Mouse (Mus musculus) neural tube, embryonic 13.5 days (tissue): ENCODE measurements around the gene Anks1. TPM values are rescaled to one million over a fixed set of nuclear protein-coding genes. Genes with fewer than 3 reads are reported as not detected.

Source experiments
- ATAC-seq: fragments of 200-750 bp; cut with Nextera tagmentation; 2 replicates; pipeline ENCODE4 v1.8.0; 2017; ENCODE audit warnings: low read depth, mild to moderate bottlenecking, moderate TSS enrichment, moderate library complexity
- H3K27ac ChIP-seq: fragments of 300-500 bp; sonication (generic); replicated peaks from 2 replicates; pipeline ENCODE4 v1.5.1; 2015; ENCODE audit warnings: moderate library complexity, mild to moderate bottlenecking, inconsistent platforms
- H3K27me3 ChIP-seq: fragments of 300-500 bp; sonication (generic); 2 replicates; pipeline ENCODE4 v1.6.1; 2015; ENCODE audit warnings: mild to moderate bottlenecking, inconsistent platforms
- H3K36me3 ChIP-seq: fragments of 300-500 bp; sonication (generic); 2 replicates; pipeline ENCODE4 v1.6.1; 2015; ENCODE audit warnings: mild to moderate bottlenecking, inconsistent platforms
- H3K4me1 ChIP-seq: fragments of 300-500 bp; sonication (generic); replicated peaks from 2 replicates; pipeline ENCODE4 v1.6.1; 2015; ENCODE audit warnings: inconsistent platforms
- H3K4me2 ChIP-seq: fragments of 300-500 bp; sonication (generic); 2 replicates; pipeline ENCODE4 v1.6.1; 2015; ENCODE audit warnings: inconsistent platforms, mild to moderate bottlenecking, moderate library complexity
- H3K4me3 ChIP-seq: fragments of 300-500 bp; sonication (generic); 2 replicates; pipeline ENCODE4 v1.5.1; 2015; ENCODE audit warnings: mild to moderate bottlenecking, inconsistent platforms
- H3K9ac ChIP-seq: fragments of 300-500 bp; sonication (generic); 2 replicates; pipeline ENCODE4 v1.6.1; 2015; ENCODE audit warnings: moderate library complexity, mild to moderate bottlenecking, inconsistent platforms
- H3K9me3 ChIP-seq: fragments of 300-500 bp; sonication (generic); 2 replicates; pipeline ENCODE4 v1.6.1; 2016; ENCODE audit warnings: inconsistent platforms
- whole genome bisulfite sequencing: fragments of 180-500 bp; shearing (Covaris S2); methylation state at CpG from one replicate; pipeline ENCODE4 v1.1.7; 2015; 5-methylcytosine and 5-hydroxymethylcytosine counted together
- polyA plus RNA-seq: library from polyadenylated mRNA; unstranded; fragments of >200 nt; fragmentation: Nextera tagmentation; extraction: Ambion mirVana; gene quantifications from 2 replicates; pipeline ENCODE4 v1.2.1, GENCODE M21; 2015

Gene Anks1
- polyA plus RNA-seq: 61.9 and 67.9 TPM in 2 replicates

DNA sequence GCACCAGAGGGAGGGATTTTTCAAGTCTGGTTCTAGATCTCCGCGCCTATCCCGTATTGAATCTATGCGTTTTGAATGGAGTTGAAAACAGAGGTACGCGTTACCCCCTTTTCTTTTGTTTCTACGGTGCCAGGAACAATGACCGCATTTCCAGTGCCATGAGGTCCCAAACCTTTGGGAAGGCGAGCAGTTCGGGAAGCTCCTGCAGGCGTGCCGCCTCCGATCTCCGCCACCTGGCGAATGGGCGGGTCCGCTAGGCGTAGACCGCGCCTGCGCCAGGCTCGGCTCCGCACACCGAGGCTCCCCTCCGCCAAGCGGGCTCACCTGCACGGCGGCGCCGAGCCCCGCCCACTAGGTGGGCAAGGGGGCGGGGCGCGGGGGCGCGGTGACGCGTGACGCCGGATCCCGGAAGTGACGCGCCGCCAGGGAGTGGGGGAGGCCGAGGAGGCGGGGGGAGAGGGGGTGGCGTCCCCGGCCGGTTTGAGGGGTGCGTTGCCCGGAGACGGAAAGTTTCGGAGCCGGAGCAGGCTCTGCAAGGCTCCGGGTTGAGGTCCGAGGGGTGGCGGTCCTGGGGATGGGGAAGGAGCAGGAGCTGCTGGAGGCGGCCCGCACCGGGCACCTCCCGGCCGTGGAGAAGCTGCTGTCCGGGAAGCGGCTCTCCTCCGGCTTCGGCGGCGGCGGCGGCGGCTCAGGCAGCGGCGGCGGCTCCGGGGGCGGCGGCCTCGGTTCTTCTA lies at the start of gene Anks1:
Gene Anks1, plus strand, starts transcription at position 419 of the 734 bp plus-strand sequence.
- Histone ChIP-seq H3K4me1 (peaks cover 48% of the 10 kb centered on the region), H3K36me3 (peaks cover 11% of the 10 kb centered on the region), H3K4me2 (peak within 1 kb of the TSS; percentile 93), H3K27me3 (no peaks in the 10 kb centered on the region), H3K27ac (peak within 1 kb of the TSS; percentile 92), H3K4me3 (peak within 1 kb of the TSS; percentile 77), H3K9ac (peak within 1 kb of the TSS; percentile 90), H3K9me3 (no peaks in the 10 kb centered on the region)
- under 1% methylated on average over 75 of the region's 78 CpGs for WGBS
- ATAC-seq: peak; percentile 86

DNA sequence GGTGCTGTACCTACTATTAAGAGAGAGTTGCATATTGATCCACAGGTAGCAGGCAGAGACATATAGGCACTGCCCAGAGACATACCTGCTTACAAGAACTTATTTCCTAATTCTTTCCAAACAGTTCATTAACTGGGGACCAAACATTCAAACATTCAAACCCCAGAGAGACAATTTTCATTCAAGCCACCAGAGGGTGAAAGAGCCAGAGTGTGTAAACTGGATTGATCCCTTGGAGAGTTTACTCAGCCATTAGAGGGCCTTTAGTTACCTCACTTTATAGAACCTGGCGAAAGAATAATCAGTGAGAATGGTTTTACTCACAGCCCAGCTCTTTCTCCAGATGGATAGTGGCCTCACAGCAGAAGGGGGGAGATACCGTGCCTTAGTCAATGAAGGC lies 43.6 kb upstream of the Anks1 start:
- no peaks in the 10 kb centered on the region for H3K27me3 ChIP-seq
- H3K4me2 ChIP-seq: no peak overlapping the region
- no peak overlapping the region for H3K27ac ChIP-seq
- no peaks in the 10 kb centered on the region for H3K36me3 ChIP-seq
- peaks cover 9% of the 10 kb centered on the region; the same call in 1 of the 2 replicates for H3K4me1 ChIP-seq
- no peak overlapping the region for H3K9ac ChIP-seq
- no peak overlapping the region for H3K4me3 ChIP-seq
- no peaks in the 10 kb centered on the region for H3K9me3 ChIP-seq
- WGBS: 65% methylated on average over 2 of the region's 2 CpGs
- ATAC-seq: no peak

DNA sequence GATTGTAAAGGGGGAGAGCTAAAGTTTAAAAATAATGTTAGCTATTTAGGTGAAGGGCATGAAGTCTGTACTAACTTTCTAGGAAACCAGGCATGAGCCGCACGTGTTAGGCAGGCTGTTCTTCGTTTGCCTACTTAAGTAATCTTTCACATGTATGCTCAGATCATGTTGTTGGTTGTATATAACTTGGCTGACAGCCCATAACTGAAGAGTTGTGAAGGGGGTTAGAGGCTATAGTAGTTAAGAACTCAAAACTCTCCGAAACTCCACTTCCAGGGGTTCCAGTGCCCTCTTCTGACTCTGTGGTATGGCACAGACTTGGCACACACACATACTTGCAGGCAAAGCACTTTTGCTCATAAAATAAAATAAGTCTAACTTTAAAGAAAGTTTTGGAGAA lies 42.4 kb upstream of the Anks1 start:
- 93% methylated on average over 4 of the region's 4 CpGs for WGBS

DNA sequence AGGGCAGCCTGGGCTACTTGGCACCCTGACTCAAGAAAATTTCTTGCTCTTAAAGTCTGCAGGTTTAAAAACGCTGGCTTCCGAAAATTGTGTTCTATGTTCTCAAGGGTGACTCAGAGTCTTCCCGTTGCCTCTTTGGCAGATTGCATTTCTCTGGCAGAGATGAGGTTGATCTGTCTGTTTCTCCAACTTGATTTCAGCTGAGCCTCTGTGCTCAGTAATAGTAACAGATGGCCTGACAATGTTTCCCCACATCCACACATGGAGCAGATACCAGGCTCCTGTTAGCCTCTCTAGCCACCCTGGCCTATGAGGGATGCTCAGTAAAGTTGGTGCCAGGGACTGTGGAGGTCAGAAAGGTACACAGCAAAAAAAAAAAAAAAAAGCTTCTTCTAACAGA lies 37.3 kb upstream of the Anks1 start:
- Histone ChIP-seq H3K27me3 (no peaks in the 10 kb centered on the region), H3K4me3 (no peak overlapping the region), H3K4me2 (no peak overlapping the region), H3K9me3 (no peaks in the 10 kb centered on the region), H3K36me3 (no peaks in the 10 kb centered on the region), H3K4me1 (no peaks in the 10 kb centered on the region), H3K27ac (no peak overlapping the region), H3K9ac (no peak overlapping the region)
- 93% methylated on average over 3 of the region's 3 CpGs for WGBS
- no peak for ATAC-seq

More for the DNA sequence above, 42.4 kb upstream of the Anks1 start:
- no peaks in the 10 kb centered on the region for H3K27me3 ChIP-seq
- no peaks in the 10 kb centered on the region for H3K4me1 ChIP-seq
- H3K4me2 ChIP-seq: no peak overlapping the region
- H3K9ac ChIP-seq: no peak overlapping the region
- H3K4me3 ChIP-seq: no peak overlapping the region
- no peak overlapping the region for H3K27ac ChIP-seq
- H3K36me3 ChIP-seq: no peaks in the 10 kb centered on the region
- no peaks in the 10 kb centered on the region for H3K9me3 ChIP-seq
- no peak for ATAC-seq

DNA sequence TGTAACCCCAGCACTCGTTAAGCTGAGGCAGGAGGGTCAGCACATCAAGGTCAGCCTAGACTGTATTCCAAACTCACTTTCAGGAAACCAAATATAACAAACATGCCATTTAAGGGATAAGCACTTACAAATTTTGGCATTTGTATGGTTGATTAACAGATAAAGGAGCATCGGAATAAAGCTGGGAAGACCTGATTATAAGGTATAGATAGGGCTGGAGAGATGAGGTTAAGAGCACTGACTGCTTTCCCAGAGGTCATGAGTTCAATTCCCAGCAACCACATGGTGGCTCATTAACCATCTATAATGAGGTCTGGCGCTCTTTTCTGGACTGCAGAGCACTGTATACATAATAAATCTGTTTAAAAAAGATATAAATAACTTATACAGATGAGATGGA lies 35.5 kb upstream of the Anks1 start:
- no peak overlapping the region for H3K9ac ChIP-seq
- H3K27me3 ChIP-seq: no peaks in the 10 kb centered on the region
- H3K9me3 ChIP-seq: no peaks in the 10 kb centered on the region
- no peak overlapping the region for H3K4me3 ChIP-seq
- 73% methylated on average over 3 of the region's 3 CpGs for WGBS
- H3K27ac ChIP-seq: no peak overlapping the region
- H3K4me2 ChIP-seq: no peak overlapping the region
- H3K36me3 ChIP-seq: 0 out of 2 replicates have a peak, but pooled peaks cover 3% of the 10 kb centered on the region
- ATAC-seq: no peak
- H3K4me1 ChIP-seq: no peaks in the 10 kb centered on the region

DNA sequence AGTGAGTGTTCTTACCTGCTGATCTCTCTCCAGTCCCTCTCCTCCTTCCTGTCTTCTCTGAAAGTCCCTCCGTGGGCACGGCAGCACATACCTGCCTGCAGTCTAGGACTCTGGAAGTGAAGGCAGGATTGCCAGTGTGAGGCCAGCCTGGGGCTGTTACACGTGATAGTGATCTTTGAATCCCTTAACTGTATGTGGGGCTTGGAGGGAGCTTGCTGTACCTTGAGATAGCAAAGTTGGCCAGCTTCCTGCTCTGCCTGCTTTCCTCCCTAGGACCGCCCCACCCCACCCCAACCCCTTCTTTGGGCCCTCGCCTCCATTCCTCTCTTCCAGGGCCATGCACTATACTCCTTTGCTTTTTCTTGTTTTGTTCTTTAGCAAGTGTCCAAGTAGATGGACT lies 34.6 kb upstream of the Anks1 start:
- ATAC-seq: no peak
- Histone ChIP-seq H3K4me1 (no peaks in the 10 kb centered on the region), H3K27me3 (no peaks in the 10 kb centered on the region), H3K36me3 (peaks cover 12% of the 10 kb centered on the region; the same call in 1 of the 2 replicates), H3K9me3 (no peaks in the 10 kb centered on the region), H3K4me2 (no peak overlapping the region), H3K9ac (no peak overlapping the region), H3K27ac (no peak overlapping the region), H3K4me3 (no peak overlapping the region)
- 80% methylated on average over 5 of the region's 5 CpGs for WGBS

DNA sequence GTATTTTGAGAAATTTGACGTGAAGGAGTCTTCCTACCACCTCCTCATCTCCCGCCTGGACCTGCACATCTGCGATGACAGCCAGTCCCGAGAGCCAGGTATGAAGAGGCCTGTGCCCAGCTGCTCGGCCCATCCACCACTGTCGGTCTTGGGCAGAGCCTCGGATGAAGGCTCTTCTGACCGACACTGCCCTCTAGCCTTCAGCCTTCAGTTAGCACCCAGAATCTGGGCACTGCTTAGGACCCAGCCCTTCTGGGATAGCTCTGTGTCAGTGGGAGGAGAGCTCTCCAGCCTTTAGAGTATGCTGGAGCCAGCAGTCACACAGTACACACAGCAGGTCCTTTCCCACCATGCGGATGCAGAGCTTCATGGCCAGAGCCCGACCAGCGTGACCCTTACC lies 27.6 kb upstream of the Anks1 start:
- Histone ChIP-seq H3K36me3 (peaks cover 72% of the 10 kb centered on the region), H3K9me3 (no peaks in the 10 kb centered on the region), H3K27ac (no peak overlapping the region), H3K4me2 (no peak overlapping the region), H3K4me1 (no peaks in the 10 kb centered on the region), H3K9ac (no peak overlapping the region), H3K4me3 (no peak overlapping the region), H3K27me3 (no peaks in the 10 kb centered on the region)
- ATAC-seq: no peak
- 74% methylated on average over 11 of the region's 11 CpGs for WGBS

DNA sequence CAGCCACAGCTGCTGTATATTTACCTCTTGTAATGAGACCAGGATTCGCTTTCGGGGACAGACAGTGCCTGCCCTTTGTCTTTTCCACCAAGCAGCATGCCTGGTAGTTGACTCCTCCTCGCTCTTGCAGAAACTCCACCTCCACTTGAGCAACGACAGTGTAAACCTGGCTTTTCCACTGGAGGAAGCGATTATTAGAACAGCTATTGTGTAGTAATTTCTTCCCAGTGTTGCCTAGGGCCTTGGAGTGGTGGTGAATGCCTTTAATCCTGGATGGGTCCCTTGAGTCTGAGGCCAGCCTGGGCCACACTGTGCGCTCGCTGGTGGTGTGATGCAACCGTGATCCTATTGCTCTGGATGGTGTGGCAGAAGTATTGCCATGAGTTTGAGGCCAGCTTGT lies 26.0 kb upstream of the Anks1 start:
- H3K4me2 ChIP-seq: no peak overlapping the region

DNA sequence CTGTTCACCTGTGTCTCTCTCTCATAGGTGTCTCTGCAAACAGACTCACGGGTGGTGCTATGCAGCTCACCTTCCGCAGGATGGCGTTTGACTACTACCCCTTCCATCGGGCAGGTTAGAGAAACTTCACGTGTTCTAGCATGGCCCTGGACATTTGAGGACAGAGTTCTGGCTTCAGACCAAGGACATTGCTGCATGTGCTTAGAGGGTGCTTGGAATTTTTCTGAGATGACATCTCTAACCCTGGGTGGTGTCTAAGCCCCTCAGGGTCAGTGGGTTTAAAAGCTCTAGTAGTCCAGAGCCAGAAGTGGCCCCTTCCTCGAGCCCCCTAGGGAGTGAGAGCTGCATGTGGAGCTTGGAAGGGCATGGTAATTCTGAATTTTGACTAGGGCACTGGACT lies 25.1 kb upstream of the Anks1 start:
- Histone ChIP-seq H3K9me3 (no peaks in the 10 kb centered on the region), H3K36me3 (peaks cover 85% of the 10 kb centered on the region), H3K4me1 (no peaks in the 10 kb centered on the region), H3K27ac (no peak overlapping the region), H3K4me3 (no peak overlapping the region), H3K27me3 (no peaks in the 10 kb centered on the region), H3K4me2 (no peak overlapping the region), H3K9ac (no peak overlapping the region)
- WGBS: 93% methylated on average over 6 of the region's 6 CpGs
- no peak for ATAC-seq

More for the DNA sequence above, 26.0 kb upstream of the Anks1 start:
- H3K4me1 ChIP-seq: no peaks in the 10 kb centered on the region
- no peak overlapping the region for H3K9ac ChIP-seq
- H3K9me3 ChIP-seq: no peaks in the 10 kb centered on the region
- H3K27me3 ChIP-seq: no peaks in the 10 kb centered on the region
- H3K4me3 ChIP-seq: no peak overlapping the region
- H3K27ac ChIP-seq: no peak overlapping the region
- no peak for ATAC-seq
- peaks cover 88% of the 10 kb centered on the region for H3K36me3 ChIP-seq
- WGBS: 91% methylated on average over 8 of the region's 8 CpGs

DNA sequence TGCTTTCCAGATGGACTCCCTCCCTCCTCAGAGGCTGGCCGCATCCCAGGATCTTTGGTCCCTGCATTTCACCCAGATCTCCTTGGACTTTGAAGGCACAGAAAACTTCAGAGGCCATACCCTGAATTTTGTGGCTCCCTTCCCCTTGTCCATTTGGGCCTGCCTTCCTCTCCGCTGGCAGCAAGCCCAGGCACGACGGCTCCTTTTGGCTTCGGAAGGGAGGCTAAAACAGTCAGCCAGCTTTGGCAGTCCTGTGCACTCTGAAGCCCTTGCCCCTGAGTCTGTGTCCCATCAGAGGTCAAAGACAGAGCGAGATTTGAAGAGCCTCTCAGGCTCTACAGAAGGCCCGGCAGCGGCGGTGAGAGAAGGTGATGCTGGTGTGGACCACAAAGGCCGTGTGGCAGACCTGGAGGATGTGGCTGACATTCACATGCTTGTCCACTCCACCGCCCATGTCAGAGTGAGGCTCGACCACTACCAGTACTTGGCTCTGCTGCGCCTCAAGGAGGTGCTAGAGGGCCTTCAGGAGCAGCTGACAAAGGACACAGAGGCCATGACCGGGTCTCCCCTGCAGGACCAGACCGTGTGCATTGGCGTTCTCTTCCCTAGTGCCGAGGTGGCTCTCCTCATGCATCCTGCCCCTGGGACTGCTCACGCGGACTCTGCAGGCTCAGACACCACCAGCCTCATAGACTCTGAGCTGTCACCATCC lies 22.5 kb upstream of the Anks1 start:
- Histone ChIP-seq H3K9me3 (no peaks in the 10 kb centered on the region), H3K36me3 (peaks cover 86% of the 10 kb centered on the region), H3K9ac (no peak overlapping the region), H3K4me1 (no peaks in the 10 kb centered on the region), H3K4me3 (no peak overlapping the region), H3K4me2 (no peak overlapping the region), H3K27ac (no peak overlapping the region), H3K27me3 (no peaks in the 10 kb centered on the region)
- WGBS: 86% methylated on average over 19 of the region's 19 CpGs
- ATAC-seq: no peak

DNA sequence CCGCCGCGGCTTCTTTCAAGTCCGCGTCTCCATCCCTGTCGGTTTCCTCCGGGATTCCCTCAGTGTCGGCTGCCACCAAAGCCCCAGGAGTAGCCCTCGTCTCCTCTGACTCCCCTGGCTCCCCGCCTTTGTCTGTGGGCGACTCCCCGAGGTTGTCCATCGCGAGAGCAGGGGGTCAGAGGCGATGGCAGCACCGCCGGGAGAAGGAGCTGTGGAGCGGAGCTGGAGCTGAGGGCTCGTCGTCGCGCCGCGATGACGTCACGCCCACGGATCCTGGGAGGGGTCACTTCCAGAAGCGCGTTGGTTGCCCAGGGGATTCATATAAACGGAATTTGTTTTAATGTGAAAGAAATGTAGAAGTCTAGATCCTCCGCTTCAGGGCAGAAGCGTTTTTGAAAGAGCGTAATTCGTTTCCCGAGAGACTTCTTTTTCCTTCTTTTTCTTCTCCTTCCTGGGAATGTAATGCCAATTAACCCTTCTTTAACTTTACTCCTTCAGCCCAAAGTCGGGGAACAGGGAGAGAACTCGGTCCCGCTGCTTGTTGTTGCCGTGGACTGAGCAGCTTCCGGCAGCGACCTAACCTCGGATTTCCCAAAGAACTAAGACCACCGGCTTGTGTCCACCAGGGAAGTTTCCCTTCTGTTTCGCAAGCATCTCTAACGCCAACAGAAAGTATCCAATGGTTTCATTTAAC lies 1.4 kb upstream of the Anks1 start:
- H3K9me3 ChIP-seq: no peaks in the 10 kb centered on the region
- under 1% methylated on average over 45 of the region's 45 CpGs for WGBS
- peak overlapping the region; percentile 92 for H3K27ac ChIP-seq
- peaks cover 48% of the 10 kb centered on the region for H3K4me1 ChIP-seq
- peak overlapping the region; percentile 93 for H3K4me2 ChIP-seq
- peak overlapping the region; percentile 90 for H3K9ac ChIP-seq
- ATAC-seq: 0 out of 2 replicates have a peak, but pooled peaks have one; percentile 19
- no peaks in the 10 kb centered on the region for H3K27me3 ChIP-seq
- H3K4me3 ChIP-seq: peak overlapping the region; percentile 77
- peaks cover 24% of the 10 kb centered on the region for H3K36me3 ChIP-seq
